Mouse (Mus musculus) ovary, postnatal 36 days (tissue): ENCODE measurements around the gene Erich4.

Experiments used
- DNase-seq: peaks from one replicate; pipeline ENCODE4 v3.0.0; 2022; ENCODE audit warnings: low spot score, mixed read lengths

Gene Erich4

DNA sequence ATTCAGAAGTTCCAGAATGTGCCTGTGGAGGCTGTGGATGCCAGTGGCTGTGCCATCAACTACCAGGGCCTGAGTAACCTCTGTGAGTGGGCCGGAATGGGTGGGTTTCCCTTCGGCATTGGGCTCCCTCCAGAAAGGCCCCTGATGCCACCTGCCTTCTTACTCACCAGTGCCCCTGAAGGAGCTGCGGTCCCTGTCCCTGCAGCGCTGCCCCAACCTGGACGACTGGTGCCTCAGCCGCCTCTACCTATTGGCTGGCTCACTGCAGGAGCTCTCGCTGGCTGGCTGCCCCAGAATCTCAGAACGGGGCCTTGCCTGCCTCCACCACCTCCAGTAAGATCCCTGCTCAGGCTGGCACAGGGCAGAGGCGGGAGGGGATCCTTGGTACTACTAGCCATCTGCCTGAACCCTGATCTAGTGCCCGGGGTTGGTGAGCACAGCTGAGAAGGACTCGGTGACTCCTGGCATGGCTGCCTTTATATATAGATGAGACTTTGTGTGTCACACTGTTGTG, 8.2 kb upstream of the Erich4 start:
- DNase-seq, result no peak

DNA sequence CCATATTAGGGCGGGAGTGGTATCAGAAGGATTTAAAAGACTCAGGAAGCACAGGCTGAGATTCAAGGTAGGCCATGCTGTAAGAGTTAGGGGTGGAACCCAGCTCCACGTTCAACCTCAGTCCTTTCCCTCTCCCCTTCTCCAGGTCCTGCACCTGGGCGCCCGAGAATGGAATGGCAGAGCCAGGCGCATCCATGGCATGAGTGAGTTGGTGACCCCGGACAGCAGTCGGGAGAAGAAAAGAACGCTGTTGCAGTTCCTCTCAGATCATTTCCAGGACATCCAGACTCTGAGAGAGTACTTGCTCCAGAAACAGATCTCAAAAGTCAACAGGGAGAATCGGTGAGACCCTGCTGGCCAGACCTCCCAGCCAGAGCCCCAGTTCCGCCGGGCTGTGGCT, 5.1 kb upstream of the Erich4 start:
- DNase-seq, result no peak

DNA sequence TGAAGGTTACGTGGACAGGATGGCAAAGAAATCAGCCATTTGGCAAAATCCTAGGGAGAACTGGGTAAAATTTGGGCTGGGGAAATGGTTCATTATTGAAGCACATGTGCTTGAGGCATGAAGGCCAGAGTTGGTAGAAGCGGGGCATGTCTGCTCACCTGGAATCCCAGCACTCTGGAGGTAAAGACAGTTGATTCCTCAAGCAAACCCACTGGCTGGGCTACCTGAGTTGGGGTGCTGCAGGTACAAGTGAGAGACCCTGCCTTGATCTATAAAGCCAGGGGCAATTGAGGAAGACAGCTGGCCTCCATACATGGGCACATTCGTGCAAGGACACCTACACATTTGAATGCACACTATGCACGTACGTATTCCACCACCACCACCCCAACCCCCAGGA, 4.4 kb upstream of the Erich4 start:
- no peak for DNase-seq

DNA sequence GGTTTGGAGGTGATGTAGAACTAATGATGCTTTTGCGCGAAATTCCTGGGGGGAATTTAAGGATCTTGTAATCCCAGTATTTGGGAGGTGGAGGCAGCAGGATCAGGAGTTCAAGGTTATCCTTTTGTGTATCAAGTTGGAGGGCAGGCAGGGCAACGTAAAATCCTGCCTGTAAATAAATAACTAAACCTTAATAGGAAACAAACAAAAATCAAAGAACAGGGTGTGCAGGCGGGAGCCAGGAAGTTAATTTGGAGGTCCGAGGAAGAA, 4.0 kb upstream of the Erich4 start:
- DNase-seq, result no peak

DNA sequence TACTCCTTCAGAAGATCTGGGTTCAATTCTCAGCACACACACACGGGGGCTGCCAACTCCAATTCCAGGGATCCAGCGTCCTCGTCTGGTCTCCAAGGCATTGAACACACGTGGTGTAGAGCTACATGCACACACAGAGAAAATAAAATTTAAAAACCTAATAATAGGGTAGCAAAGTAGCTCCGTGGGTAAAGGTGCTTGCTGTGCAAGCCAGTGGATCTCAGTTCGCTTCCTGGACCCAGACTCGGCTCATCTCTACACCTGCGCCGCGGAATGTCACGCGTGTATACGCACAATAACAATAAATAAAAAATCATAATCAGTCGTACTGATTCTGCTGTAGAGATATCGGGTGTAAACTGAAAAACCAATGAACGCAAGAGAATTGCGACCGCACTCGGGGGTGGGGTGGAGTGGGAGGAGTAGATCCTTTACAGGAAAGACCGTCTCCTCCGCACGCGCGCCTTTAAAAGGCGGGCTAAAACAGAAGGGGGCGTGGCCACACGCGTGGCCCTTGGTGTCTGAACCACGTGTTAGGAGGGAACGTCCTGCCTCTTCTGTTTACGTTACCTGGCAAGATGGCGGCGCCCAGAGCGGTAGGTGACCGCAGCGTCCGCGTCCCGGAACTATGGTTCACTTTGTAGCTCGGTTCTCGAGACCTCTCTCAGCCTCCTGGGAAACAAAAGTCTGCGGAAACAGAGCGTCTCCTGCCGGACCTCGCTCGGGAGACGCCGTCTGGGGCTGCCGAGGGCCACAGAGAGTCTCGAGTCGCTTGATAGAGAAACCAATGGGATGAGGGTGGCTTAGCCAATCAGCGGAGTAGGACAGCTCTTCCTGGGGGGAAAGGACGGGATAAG, 3.4 kb upstream of the Erich4 start, which contains the start of gene Dmac2:
Gene Dmac2 (plus strand): TSS at position 550 of the 857 bp plus-strand sequence.
- peak; percentile 92 for DNase-seq

DNA sequence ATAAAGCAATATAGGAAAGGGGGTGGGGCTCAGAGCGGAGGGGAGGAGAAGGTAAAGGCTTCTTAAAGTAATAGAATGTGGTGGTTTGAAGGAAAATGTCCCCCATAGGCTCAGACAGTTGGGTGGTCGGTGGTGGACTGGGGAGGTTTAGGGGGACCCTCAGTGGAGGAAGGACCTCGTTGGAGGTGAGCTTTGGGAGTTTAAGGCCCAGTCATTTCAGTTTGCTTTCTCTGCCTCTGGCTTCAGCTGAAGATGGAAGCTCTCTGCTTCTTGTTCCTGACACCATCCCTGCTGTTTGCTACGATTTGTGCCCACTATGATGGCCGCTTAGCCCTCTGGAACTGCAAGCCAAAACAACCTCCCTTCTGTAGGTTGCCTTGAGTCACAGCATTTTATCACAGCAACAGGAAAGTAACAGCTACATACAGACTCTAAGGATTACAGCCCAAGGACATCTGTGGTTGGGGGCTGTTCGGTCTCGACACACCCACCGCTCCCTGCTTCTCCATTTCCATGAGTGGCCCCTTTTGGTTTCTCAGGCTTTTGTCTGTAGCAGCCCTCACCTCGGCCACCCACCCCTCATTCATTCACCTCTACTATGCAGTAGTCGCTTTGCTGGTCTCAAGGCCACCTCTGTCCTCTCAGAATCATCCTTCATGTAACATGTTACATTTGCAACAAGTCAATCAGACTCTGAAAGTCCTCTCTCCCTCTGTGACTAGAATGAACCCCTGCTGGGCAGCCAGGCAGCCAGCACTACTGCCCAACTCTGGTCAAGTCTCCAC, 1.9 kb upstream of the Erich4 start:
- DNase-seq, result no peak

DNA sequence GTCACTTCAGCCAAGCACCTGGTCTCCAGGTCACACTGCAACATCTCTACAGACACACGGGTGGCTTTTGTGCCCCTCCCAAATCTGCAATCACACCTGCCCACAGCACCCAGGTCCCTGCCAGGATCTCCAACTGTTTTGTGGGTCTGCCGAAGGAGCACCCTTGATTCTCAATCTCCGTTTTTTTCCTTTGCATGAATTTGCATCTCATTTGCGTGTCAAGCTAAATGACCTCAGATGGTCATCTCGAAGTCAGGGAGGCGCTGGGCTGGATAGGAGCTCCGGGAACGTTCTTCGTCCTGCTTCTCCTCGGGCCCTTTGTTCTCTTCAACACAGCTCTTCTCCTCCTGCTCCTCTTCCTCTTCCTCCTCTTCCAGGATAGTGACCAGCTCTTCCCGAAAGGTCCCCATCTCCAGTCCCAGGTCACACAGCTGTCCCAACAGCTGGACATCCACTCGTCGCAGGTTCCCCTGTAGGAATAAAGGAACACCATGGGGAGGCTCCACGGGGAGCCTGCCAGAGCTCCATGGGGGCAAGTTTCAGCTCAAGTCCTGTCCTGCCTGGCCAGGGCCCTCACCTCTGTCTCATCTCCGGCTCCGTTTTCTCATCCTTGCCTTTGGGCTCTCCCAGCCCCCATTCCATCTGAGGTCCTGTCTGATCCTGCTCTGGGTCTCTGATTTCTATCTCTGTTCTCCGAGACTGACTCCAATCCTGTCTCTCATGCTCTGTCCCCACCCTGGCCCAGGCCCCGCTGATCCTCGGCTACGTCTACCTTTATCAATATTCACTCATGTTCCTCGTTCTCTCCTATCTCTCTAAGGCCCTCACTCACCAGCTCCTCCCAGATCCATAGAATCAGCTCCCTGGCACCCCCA, 624 bp downstream of the Erich4 start:
- no peak for DNase-seq

DNA sequence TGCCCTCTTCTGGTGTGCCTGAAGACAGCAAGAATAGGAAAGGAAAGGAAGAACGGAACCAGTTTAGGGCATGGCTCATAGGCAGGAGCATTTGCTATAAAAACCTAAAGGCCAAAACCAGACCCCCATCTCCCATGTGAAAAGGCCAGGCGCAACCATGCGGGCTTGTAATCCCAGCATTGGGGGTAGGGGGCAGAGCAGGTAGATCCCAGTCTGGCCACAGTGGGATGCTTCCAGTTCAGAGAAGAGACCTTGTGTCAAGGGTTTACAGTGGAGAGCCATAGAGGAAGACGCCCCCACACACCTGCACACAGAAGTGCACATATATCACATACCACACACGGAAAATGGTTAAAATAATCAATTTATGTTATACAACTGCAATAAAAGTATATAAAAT, 1.6 kb downstream of the Erich4 start:
- DNase-seq, result no peak

DNA sequence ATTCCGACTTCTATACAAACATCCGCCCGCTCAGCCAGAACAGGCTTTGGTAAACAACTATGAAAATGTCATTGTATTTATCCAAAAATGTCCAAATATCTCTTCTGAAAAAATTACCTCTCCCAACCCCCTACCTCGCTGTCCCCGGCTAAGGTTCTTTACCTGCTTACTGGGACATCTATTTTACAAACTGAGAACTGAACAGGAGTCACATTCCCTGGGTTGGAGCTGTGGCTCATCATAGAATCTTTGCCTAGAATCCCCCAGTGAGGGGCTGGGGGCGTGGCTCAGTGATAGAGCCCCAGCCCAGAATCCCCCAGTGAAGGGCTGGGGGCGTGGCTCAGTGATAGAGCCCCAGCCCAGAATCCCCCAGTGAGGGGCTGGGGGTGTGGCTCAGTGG, 4.2 kb downstream of the Erich4 start:
- DNase-seq, result no peak

DNA sequence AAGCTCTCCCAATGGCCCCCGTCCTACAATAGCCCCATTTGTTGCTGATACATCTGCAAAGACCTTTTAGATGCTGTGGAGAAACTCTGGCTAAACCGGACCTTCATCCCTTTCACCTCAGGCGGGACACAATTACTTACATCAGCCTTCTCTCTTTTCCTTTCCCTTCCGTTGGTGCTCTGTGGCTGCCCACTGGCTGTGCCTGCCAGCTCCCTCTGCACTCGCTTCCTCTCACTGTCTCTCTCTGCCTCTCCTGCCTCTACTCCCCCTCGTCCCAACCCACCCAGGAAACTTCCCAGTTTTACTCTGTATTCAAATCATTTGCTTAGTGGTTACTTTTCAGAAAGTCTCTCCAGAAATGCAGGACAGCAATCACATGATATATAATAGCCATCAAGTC, 5.6 kb downstream of the Erich4 start:
- DNase-seq, result no peak

DNA sequence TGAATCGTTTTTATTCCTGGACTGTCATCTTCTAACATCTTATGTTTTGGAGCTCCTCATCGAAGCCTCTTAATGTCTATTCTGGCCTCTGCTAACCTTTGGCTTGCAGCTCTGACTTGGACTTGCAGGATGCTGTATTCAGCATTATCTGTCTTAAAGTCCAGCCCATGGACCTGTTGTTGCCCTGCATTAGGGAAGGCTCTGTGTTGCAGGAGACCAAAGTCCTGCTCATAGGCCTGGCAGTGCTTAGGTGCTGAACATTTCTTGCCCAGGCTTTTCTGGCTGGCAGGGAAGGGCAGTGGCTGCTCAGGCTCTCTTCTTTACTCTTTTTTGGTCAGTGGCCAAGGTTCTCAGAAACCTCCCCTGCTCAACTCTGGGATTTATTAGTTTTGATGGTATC, 8.5 kb downstream of the Erich4 start:
- DNase-seq, result no peak

DNA sequence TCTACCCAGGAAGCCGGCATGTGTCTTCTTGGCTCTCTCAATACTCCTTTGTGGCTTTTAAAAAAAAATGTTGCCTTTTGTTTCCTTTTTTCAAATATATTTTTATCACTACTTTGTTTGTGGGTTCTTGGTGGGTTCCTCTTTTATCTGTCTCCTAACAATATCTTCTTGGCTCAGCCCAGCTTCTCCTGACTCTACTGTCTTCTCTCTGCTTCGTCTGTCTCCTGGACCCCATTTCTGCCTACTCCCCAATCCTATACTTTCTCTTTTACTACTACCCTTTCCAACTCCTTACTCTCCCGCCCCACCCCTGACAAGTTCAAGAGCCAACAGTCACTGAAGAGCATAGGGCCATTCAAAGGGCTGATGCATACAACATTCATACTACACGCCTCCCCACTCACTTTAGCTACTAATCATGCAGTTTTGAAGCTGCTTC, 9.0 kb downstream of the Erich4 start:
- no peak for DNase-seq

DNA sequence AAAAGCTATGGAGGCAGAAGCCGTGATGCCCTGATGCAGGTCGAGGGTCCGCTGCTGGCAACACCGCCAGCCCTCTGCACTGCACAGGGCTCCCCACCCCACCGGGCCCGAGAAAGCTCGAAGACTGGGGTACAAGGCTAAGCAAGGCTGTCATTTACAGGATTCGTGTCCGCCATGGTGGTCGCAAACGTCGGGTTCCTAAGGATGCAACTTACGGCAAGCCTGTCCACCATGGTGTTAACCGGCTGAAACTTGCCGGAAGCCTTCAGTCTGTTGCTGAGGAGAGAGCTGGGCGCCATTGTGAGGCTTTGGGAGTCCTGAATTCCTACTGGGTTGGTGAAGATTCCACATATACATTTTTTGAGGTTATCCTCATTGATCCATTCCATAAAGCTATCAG, 14.3 kb downstream of the Erich4 start:
- DNase-seq, result no peak

DNA sequence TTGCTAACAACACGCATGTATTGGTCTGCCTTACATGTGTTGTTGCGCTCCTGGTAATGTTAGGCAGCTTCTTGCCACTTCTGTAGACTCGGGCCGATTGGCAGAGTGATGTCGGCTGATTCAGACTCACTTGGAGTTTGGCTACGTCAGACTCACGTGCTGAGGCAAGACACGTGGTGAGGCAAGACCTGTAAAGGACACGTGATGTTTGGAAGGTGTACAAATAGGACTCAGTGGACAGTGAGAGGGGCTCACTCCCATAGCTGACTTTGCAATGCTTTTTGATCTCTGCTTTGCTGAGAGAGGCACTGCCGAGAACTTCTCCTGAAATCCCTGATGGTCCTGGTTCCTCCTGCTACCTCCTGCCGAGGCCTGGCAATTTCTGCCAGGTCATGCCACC, 15.0 kb downstream of the Erich4 start:
- no peak for DNase-seq

DNA sequence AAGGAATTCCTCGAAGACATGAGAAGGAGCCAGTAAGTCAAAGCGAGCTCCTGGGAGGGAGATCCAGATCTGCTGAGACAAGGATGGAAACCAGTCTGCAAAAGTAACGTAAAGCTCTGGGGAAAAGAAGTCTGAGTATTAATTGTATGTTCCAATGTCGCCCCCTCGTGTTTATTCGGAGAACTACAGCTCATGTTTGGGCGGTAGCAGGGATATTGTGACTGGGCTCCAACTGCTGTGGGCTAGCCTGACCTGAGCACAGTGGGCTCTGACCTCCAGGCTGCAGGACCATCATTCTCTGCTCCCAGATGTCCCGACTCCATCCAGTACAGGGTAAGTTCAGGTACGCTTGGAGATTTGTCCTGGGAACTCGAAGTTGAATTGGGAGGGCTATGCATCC, 16.0 kb downstream of the Erich4 start:
- DNase-seq, result peak; percentile 45

DNA sequence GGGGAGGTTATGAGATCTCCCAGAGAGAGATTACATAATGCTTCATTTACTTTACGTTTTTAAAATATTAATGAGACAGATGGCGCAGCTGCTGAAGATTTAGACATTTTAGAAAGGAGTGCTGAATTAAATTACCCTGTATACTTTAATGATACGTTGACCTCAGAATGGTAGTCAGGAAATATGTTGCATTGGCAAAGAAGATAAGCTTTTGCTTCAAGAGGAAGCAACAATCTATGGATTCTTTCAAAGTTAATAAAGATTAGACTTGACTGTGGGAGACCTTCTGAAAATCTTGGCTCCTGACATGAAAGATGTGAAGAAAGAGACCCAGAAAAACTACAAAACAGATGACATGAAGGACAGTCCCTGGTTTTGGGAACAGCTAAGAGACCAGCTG, 21.8 kb downstream of the Erich4 start:
- DNase-seq, result no peak

DNA sequence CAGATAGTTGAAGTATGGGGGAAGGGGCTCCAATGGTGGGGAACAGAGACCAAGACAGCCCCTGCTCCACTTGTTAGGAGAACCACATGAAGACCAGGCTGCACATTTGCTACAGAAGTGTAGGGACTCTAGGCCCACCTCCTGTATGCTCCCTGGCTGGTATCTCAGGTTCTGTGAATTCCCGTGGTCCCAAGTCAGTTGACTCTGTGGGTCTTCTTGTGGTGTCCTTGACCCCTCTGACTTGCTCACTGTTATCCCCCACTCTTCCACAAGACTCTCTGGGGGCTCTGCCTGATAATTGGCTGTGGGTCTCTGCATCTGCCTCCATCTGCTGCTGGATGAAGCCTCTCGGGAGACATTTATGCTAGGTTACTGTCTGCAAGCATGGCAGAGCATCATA, 24.5 kb downstream of the Erich4 start:
- DNase-seq, result no peak

DNA sequence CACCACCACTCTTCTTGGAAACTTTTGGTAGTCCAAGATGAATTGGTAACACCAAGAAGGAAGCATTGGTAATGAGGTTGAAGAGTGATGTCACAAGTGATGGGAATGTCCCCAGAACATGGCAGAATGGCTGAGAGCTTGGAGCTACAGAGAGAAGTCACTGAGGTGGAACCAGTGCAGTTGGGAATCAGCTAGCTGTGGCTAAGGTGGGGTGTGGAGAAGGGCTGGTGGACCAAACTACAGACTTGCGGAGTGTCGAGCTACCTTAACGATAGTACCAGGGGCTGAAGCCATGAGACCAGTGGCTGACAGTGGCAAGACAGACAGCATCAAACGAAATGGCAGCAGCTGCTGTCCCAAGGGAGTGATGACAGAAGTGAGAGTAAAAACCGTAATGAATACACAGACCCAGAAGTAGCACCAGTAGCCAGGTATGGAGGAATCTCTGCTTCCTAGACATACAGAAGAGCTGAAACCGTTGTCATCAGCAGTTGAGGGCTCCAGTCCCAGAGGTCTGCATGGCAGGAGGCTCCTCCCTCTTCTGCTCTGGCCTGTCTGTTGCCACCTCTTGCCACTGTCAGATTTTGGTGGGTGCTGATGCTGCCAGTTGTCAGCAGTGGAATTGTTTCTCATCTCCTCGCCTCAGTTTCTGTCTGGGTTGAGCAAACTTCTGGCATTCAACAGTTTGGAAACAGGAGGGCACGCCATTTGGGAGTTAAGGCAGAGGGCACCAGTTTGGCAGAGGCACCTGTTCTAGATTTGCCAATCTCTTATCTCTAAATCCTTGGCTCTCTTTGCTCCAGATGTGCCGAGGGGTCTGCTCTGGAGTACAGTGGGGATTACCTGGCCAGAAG, 30.1 kb downstream of the Erich4 start:
- DNase-seq, result no peak

DNA sequence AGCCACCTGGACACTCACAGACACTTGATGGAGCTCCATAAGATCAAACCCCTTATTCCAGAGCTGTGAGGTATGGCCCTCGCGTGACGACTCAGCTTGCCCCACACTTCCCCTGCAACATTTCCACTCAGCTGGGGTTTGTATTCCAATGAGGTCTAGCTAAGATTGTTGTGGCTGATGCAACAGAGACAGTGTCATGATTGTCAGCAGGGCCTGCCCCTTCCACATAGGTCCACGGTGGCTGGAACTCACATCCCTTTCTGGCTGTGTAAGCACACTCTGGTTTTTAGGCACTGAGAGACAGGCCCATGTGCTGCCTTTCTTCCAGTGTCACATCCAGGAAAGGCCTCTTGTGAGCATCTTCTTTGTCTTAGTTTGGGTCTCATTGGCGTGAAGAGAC, 31.0 kb downstream of the Erich4 start:
- DNase-seq, result no peak

DNA sequence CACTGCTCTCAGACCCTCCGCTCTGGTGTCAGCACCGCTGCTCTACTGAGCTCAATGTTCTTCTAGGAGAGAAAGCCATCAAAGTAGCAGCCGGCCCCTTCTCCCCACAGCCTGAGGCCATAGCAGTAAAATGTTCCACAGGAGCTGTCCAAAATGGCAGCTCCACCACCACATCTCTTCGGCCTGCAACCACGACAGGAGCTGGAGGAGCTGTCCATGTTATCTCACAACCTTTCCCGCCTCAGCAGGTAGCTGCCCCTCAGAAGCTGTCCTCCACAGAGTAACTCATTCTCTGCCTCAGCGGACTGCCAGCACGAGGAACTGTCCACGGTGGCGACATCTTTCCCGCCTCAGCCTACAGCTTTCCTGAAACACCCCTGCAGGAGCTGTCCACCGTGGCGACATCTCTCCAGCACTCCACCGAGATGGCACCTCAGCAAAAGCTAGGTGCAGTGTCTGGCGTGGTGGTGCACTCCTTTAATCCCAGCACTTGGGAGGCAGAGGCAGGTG, 33.3 kb downstream of the Erich4 start:
- DNase-seq, result no peak

DNA sequence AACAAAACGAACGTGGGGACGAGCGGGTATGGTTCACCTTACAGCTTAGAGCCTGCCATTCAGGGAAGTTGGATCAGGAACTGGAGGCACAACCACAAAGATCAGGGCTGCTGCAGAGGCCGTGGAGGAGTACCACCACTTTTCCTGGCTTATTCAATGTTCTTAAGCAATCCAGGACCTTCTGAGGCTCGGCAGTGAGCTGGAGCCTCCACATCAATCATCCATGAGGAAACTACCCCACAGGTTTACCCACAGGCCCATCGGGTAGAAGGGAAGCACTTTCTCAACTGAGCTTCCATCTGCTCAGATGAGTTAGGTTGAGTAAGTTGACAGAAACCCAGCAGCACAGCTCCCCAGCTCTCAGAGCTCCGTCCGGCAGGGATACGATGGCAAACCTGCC, 36.3 kb downstream of the Erich4 start:
- no peak for DNase-seq
